Mouse (Mus musculus) spleen, postnatal 10 days (tissue): Measurements from ENCODE around the gene Gm10382.
"Not testable (repeated sequence)": the region's sequence is repeated elsewhere in the genome, so short reads cannot be mapped to it uniquely, and the experiment has no call there.

ENCODE experiments used
- DNase-seq, 2 experiments: peaks; one replicate each; pipeline ENCODE4 v3.0.0; 2021 to 2022; ENCODE audit warnings: low spot score in 2 of 2

The Gm10382 gene

GRCm38 (mm10) chr5:125392977-125393621 is 4.0 kb downstream of the Gm10382 start:
- peak; percentile 95 to 98 for DNase-seq

GRCm38 (mm10) chr5:125393622-125394603 is 4.8 kb downstream of the Gm10382 start:
- peak; percentile 56 to 85 for DNase-seq

- DNase-seq, result no peak
Observed at GRCm38 (mm10) chr5:125395008-125395407, 5.9 kb downstream of the Gm10382 start.

GRCm38 (mm10) chr5:125400903-125401302 is 11.8 kb downstream of the Gm10382 start:
- DNase-seq, result no peak

- DNase-seq, result no peak
Observed at GRCm38 (mm10) chr5:125402476-125402875, 13.4 kb downstream of the Gm10382 start.

GRCm38 (mm10) chr5:125402991-125403390 is 13.9 kb downstream of the Gm10382 start:
- no peak for DNase-seq

- peak; percentile 71 to 78 for DNase-seq
Observed at GRCm38 (mm10) chr5:125403481-125404465, 14.7 kb downstream of the Gm10382 start.

GRCm38 (mm10) chr5:125404536-125404902 is 15.4 kb downstream of the Gm10382 start:
- DNase-seq, result no peak

GRCm38 (mm10) chr5:125404903-125405545 is 15.9 kb downstream of the Gm10382 start:
- DNase-seq, result peak; percentile 59 to 86

- peak; percentile 89 to 90 for DNase-seq
Observed at GRCm38 (mm10) chr5:125405546-125406248, 16.6 kb downstream of the Gm10382 start.

- peak; percentile 69 to 79 for DNase-seq
Observed at GRCm38 (mm10) chr5:125406322-125407016, 17.3 kb downstream of the Gm10382 start.

- no peak for DNase-seq
Observed at GRCm38 (mm10) chr5:125407020-125407830, 18.1 kb downstream of the Gm10382 start.

- no peak for DNase-seq
Observed at GRCm38 (mm10) chr5:125407910-125408575, 18.9 kb downstream of the Gm10382 start.

GRCm38 (mm10) chr5:125408842-125409241 is 19.7 kb downstream of the Gm10382 start:
- peak; percentile 83 to 89 for DNase-seq

GRCm38 (mm10) chr5:125409348-125410090 is 20.4 kb downstream of the Gm10382 start:
- peak in 1 of 2 experiments; percentile 46 for DNase-seq

- DNase-seq, result peak; percentile 74 to 89
Observed at GRCm38 (mm10) chr5:125411972-125412530, 22.9 kb downstream of the Gm10382 start.

GRCm38 (mm10) chr5:125412536-125412935 is 23.4 kb downstream of the Gm10382 start:
- DNase-seq, result not testable (repeated sequence)
